Mouse (Mus musculus): Measurements from ENCODE around the gene Uvssa. TPM values are rescaled to one million over a fixed set of nuclear protein-coding genes. Genes with fewer than 3 reads are reported as not detected.

The Uvssa gene
- total and polyA plus RNA-seq, 2 experiments, result 3.4 to 4.2 TPM

DNA sequence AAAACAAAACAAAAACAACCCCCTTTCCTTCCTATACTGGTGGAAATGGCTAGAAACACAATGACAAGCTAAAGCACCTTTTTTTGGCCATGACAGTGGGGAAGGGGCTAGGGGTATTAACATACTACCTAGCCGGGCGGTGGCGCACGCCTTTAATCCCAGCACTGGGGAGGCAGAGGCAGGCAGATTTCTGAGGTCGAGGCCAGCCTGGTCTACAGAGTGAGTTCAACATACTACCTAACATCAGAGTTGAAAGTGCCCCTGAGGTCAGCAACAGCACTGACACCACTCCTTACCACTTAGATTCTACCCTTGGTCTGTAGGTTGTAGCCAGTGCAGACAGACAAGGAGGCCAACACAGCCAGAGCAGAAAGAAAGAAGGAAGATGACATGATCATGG is 29.1 kb upstream of the Uvssa start:
- Histone ChIP-seq H3K27ac (replicated peaks; ENCODE audit: insufficient read depth, low read depth, low read length) (no peak overlapping the region), H3K36me3 (ENCODE audit: control insufficient read depth, insufficient read depth, low read length) (no peaks in the 10 kb centered on the region), H3K4me1 (ENCODE audit: control insufficient read depth, insufficient read depth, low read length) (peaks cover 7% of the 10 kb centered on the region), H3K9ac (ENCODE audit: low read depth, low read length) (no peak overlapping the region), H3K27me3 (ENCODE audit: control insufficient read depth, insufficient read depth, low read length) (no peaks in the 10 kb centered on the region), H3K79me2 (ENCODE audit: control insufficient read depth, insufficient read depth, low read length) (peaks cover 43% of the 10 kb centered on the region; the same call in 1 of the 2 replicates), H3K4me3 (ENCODE audit: insufficient read depth, low read depth, low read length) (no peak overlapping the region)
- 94% methylated on average over 5 of the region's 5 CpGs for WGBS
- TF ChIP-seq POLR2A (IDR thresholded peaks at IDR 0.05; ENCODE audit: extremely low read depth, insufficient read depth, low read length), result no peak
- TF ChIP-seq CTCF (IDR thresholded peaks at IDR 0.05; ENCODE audit: low read depth, low read length), result no peak
- no peak for DNase-seq (ENCODE audit: extremely low read depth, low read depth, low spot score)

DNA sequence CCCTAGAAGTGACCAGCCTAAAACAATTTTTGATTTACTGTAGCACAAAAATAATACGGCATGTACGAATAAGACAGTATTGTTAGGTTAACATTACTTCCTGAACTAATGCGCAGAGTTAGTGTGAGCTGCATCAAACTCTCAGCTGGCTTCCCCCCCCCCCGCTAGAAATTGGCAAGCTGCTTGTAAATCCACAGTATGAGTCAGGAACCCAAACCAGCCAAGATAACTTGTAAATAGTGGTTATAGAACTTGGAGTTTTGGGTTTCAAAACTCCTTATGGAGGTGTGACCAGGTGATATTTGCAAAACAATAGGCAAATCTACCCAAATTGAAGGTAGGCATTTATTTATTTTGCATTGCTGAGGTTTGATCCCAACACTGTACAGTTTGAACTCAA is 28.6 kb upstream of the Uvssa start:
- no peak for DNase-seq (ENCODE audit: extremely low read depth, low read depth, low spot score)
- H3K4me1 ChIP-seq (ENCODE audit: control insufficient read depth, insufficient read depth, low read length), result peaks cover 7% of the 10 kb centered on the region

DNA sequence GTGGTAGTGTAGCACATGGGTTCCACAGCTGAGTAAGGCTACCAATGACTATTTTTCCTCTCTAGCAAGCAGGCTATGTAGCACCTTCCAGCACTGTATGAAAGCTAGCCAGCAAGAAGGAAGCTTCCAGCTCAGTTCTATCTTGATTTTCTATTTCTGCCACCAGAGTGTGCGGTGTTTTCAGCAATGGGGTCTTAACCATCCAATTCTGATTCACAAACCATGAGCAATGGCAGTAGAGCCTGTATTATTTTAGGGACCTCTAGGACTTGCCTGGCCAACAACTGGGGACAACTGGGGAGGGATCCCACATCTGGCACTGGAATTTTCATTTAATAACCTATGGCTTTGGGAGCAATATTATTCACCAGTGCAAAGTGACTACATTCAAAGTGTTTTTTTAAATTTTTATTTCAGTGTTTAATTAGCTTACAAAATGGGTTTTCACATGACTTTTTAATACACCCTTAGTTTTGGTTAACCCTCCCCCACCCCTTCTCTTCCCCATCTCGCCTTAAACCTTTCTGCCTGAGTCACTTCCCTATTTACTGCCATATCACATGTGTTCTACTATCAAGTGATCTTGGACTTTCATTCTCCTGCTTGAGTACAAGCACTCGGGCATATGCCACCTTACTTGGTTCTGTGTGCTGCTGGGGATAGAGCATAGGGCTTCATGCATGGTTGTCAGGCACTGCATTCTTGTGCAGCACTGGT is 26.6 kb upstream of the Uvssa start:
- Histone ChIP-seq H3K79me2 (ENCODE audit: control insufficient read depth, insufficient read depth, low read length) (peaks cover 26% of the 10 kb centered on the region), H3K9ac (ENCODE audit: low read depth, low read length) (no peak overlapping the region), H3K27ac (replicated peaks; ENCODE audit: insufficient read depth, low read depth, low read length) (no peak overlapping the region), H3K4me3 (ENCODE audit: insufficient read depth, low read depth, low read length) (no peak overlapping the region), H3K27me3 (ENCODE audit: control insufficient read depth, insufficient read depth, low read length) (no peaks in the 10 kb centered on the region), H3K4me1 (ENCODE audit: control insufficient read depth, insufficient read depth, low read length) (peaks cover 5% of the 10 kb centered on the region), H3K36me3 (ENCODE audit: control insufficient read depth, insufficient read depth, low read length) (no peaks in the 10 kb centered on the region)
- 86% methylated on average over 3 of the region's 3 CpGs for WGBS
- DNase-seq (ENCODE audit: extremely low read depth, low read depth, low spot score), result no peak
- TF ChIP-seq POLR2A (IDR thresholded peaks at IDR 0.05; ENCODE audit: extremely low read depth, insufficient read depth, low read length) (no peak), CTCF (IDR thresholded peaks at IDR 0.05; ENCODE audit: low read depth, low read length) (no peak)

More for the DNA sequence above, 28.6 kb upstream of the Uvssa start:
- H3K27ac ChIP-seq (replicated peaks; ENCODE audit: insufficient read depth, low read depth, low read length), result no peak overlapping the region
- peaks cover 38% of the 10 kb centered on the region; the same call in 1 of the 2 replicates for H3K79me2 ChIP-seq (ENCODE audit: control insufficient read depth, insufficient read depth, low read length)
- 74% methylated on average over 3 of the region's 4 CpGs for WGBS
- H3K27me3 ChIP-seq (ENCODE audit: control insufficient read depth, insufficient read depth, low read length), result no peaks in the 10 kb centered on the region
- H3K4me3 ChIP-seq (ENCODE audit: insufficient read depth, low read depth, low read length), result no peak overlapping the region
- no peak overlapping the region for H3K9ac ChIP-seq (ENCODE audit: low read depth, low read length)
- no peaks in the 10 kb centered on the region for H3K36me3 ChIP-seq (ENCODE audit: control insufficient read depth, insufficient read depth, low read length)
- no peak for TF ChIP-seq POLR2A (IDR thresholded peaks at IDR 0.05; ENCODE audit: extremely low read depth, insufficient read depth, low read length)
- no peak for TF ChIP-seq CTCF (IDR thresholded peaks at IDR 0.05; ENCODE audit: low read depth, low read length)

DNA sequence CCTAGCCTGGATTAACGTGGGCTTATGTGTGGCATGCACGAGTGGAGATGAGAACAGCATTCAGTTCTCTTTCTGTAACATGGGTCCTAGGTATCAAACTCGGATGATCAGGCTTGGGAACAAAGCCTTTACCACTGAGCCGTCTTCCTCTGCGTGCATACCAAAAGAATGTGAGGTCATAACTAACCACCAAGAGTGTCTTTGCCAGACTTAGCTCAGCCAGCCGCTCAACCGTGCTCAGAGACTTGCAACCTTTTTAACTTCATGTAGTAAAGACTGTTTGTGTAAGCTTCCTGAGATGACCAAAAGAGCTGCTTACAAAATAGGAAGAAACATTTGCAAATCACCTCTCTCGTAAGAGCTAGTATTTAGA is 26.1 kb upstream of the Uvssa start:
- Histone ChIP-seq H3K79me2 (ENCODE audit: control insufficient read depth, insufficient read depth, low read length) (peaks cover 29% of the 10 kb centered on the region), H3K4me1 (ENCODE audit: control insufficient read depth, insufficient read depth, low read length) (peaks cover 5% of the 10 kb centered on the region), H3K4me3 (ENCODE audit: insufficient read depth, low read depth, low read length) (no peak overlapping the region), H3K27me3 (ENCODE audit: control insufficient read depth, insufficient read depth, low read length) (no peaks in the 10 kb centered on the region), H3K36me3 (ENCODE audit: control insufficient read depth, insufficient read depth, low read length) (no peaks in the 10 kb centered on the region), H3K27ac (replicated peaks; ENCODE audit: insufficient read depth, low read depth, low read length) (no peak overlapping the region), H3K9ac (ENCODE audit: low read depth, low read length) (no peak overlapping the region)
- DNase-seq (ENCODE audit: extremely low read depth, low read depth, low spot score), result no peak
- no peak for TF ChIP-seq POLR2A (IDR thresholded peaks at IDR 0.05; ENCODE audit: extremely low read depth, insufficient read depth, low read length)
- WGBS, result 79% methylated on average over 8 of the region's 8 CpGs

DNA sequence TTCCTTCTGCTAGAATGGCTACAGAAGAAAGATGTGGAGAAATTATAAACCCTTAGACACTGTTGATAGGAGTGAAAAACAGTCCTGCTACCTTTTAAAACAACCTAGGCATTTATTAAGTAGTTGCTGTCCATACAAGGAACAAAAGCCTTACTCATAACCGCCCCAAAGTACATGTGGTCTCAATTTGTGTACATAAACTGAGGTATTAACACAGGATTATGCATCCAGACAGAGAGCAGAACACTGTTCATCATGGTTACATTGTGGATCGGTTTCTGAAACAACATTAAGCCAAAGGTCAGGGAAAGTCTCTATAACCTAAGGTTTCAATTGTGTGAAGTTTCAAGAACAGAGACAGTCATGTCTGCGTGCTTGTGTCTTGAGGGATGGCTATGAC is 25.3 kb upstream of the Uvssa start:
- DNase-seq (ENCODE audit: extremely low read depth, low read depth, low spot score), result no peak
- Histone ChIP-seq H3K79me2 (ENCODE audit: control insufficient read depth, insufficient read depth, low read length) (peaks cover 29% of the 10 kb centered on the region), H3K4me1 (ENCODE audit: control insufficient read depth, insufficient read depth, low read length) (peaks cover 3% of the 10 kb centered on the region), H3K36me3 (ENCODE audit: control insufficient read depth, insufficient read depth, low read length) (no peaks in the 10 kb centered on the region), H3K4me3 (ENCODE audit: insufficient read depth, low read depth, low read length) (no peak overlapping the region), H3K9ac (ENCODE audit: low read depth, low read length) (no peak overlapping the region), H3K27ac (replicated peaks; ENCODE audit: insufficient read depth, low read depth, low read length) (no peak overlapping the region), H3K27me3 (ENCODE audit: control insufficient read depth, insufficient read depth, low read length) (no peaks in the 10 kb centered on the region)
- 79% methylated on average over 3 of the region's 3 CpGs for WGBS
- no peak for TF ChIP-seq CTCF (IDR thresholded peaks at IDR 0.05; ENCODE audit: low read depth, low read length)
- no peak for TF ChIP-seq POLR2A (IDR thresholded peaks at IDR 0.05; ENCODE audit: extremely low read depth, insufficient read depth, low read length)

DNA sequence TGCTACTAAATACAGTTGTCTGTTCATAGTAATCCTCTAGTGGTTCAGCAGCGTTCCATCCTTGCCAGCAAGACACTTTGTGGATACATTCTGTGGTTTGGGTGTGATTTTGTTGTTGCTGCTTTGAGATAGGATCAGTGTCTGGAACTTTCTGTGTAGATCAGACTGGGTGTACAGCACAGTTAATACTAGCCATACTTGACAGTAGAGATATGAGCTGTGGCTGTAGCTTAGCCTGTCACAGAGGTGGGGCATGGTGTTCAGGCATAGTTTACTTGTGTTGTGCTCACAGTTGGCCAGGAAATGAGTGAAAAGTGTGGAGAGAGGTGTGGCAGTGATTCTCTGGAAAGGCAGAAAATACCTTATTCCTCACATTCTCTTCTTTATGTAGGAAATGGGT is 20.9 kb upstream of the Uvssa start:
- WGBS, result 93% methylated on average over 1 of the region's 1 CpGs
- H3K79me2 ChIP-seq (ENCODE audit: control insufficient read depth, insufficient read depth, low read length), result peaks cover 14% of the 10 kb centered on the region
- peaks cover 22% of the 10 kb centered on the region for H3K36me3 ChIP-seq (ENCODE audit: control insufficient read depth, insufficient read depth, low read length)
- no peaks in the 10 kb centered on the region for H3K27me3 ChIP-seq (ENCODE audit: control insufficient read depth, insufficient read depth, low read length)
- no peak overlapping the region for H3K9ac ChIP-seq (ENCODE audit: low read depth, low read length)
- peaks cover 7% of the 10 kb centered on the region for H3K4me1 ChIP-seq (ENCODE audit: control insufficient read depth, insufficient read depth, low read length)
- DNase-seq (ENCODE audit: extremely low read depth, low read depth, low spot score), result no peak
- H3K27ac ChIP-seq (replicated peaks; ENCODE audit: insufficient read depth, low read depth, low read length), result no peak overlapping the region
- no peak overlapping the region for H3K4me3 ChIP-seq (ENCODE audit: insufficient read depth, low read depth, low read length)
- no peak for TF ChIP-seq CTCF (IDR thresholded peaks at IDR 0.05; ENCODE audit: low read depth, low read length)
- no peak for TF ChIP-seq POLR2A (IDR thresholded peaks at IDR 0.05; ENCODE audit: extremely low read depth, insufficient read depth, low read length)

All from liver, adult 2 months (tissue).